Mouse (Mus musculus): ENCODE results near the gene Rnft2. TPM values are rescaled to one million over a fixed set of nuclear protein-coding genes. Genes with fewer than 3 reads are reported as not detected.
A peak's percentile ranks its signal among the peaks of the same experiment; 100 is the strongest.

Rnft2 gene
- 9.6 and 11.3 TPM in 2 replicates for polyA plus RNA-seq (2016; fragmentation: Nextera tagmentation; extraction: Ambion mirVana)

- Histone ChIP-seq H3K27me3 (replicated peaks) (no peaks in the 10 kb centered on the region), H3K4me3 (peak within 1 kb of the TSS; percentile 64), H3K4me2 (replicated peaks) (peak within 1 kb of the TSS; percentile 90), H3K9me3 (no peaks in the 10 kb centered on the region), H3K9ac (peak within 1 kb of the TSS; percentile 77), H3K27ac (peak within 1 kb of the TSS; percentile 42), H3K4me1 (peaks cover 20% of the 10 kb centered on the region), H3K36me3 (peaks cover 33% of the 10 kb centered on the region)
- peak; percentile 99 for ATAC-seq (ENCODE audit: low FRiP score, low read depth)
- under 1% methylated on average over 68 of the region's 68 CpGs for WGBS
Measured at GRCm38 (mm10) chr5:118244606-118245443, at the start of gene Rnft2, which contains the start of gene 2410131K14Rik. Rnft2 (minus strand) TSS chr5:118245116. 2410131K14Rik (plus strand) TSS chr5:118245227.

GRCm38 (mm10) chr5:118294086-118294864, 49.4 kb upstream of the Rnft2 start:
- Histone ChIP-seq H3K9ac (no peak overlapping the region), H3K9me3 (no peaks in the 10 kb centered on the region), H3K4me3 (no peak overlapping the region), H3K4me2 (replicated peaks) (peak overlapping the region; percentile 44), H3K27ac (no peak overlapping the region; the same call in 1 of the 2 replicates), H3K4me1 (peaks cover 43% of the 10 kb centered on the region), H3K27me3 (replicated peaks) (no peaks in the 10 kb centered on the region), H3K36me3 (no peaks in the 10 kb centered on the region)
- ATAC-seq (ENCODE audit: low FRiP score, low read depth) = peak; percentile 78
- WGBS = 28% methylated on average over 23 of the region's 23 CpGs

GRCm38 (mm10) chr5:118292476-118292875, 47.6 kb upstream of the Rnft2 start:
- no peaks in the 10 kb centered on the region for H3K36me3 ChIP-seq

GRCm38 (mm10) chr5:118291453-118291852, 46.5 kb upstream of the Rnft2 start:
- Histone ChIP-seq H3K27ac (no peak overlapping the region), H3K4me3 (no peak overlapping the region), H3K4me2 (replicated peaks) (no peak overlapping the region), H3K36me3 (no peaks in the 10 kb centered on the region), H3K9ac (no peak overlapping the region), H3K9me3 (no peaks in the 10 kb centered on the region), H3K4me1 (peaks cover 25% of the 10 kb centered on the region), H3K27me3 (replicated peaks) (no peaks in the 10 kb centered on the region)
- no peak for ATAC-seq (ENCODE audit: low FRiP score, low read depth)
- 94% methylated on average over 4 of the region's 4 CpGs for WGBS

More at GRCm38 (mm10) chr5:118292476-118292875, 47.6 kb upstream of the Rnft2 start:
- no peak for ATAC-seq (ENCODE audit: low FRiP score, low read depth)
- 66% methylated on average over 4 of the region's 4 CpGs for WGBS
- no peaks in the 10 kb centered on the region for H3K27me3 ChIP-seq (replicated peaks)
- H3K9ac ChIP-seq = no peak overlapping the region
- peaks cover 34% of the 10 kb centered on the region for H3K4me1 ChIP-seq
- H3K9me3 ChIP-seq = no peaks in the 10 kb centered on the region
- no peak overlapping the region for H3K27ac ChIP-seq
- no peak overlapping the region for H3K4me3 ChIP-seq
- H3K4me2 ChIP-seq (replicated peaks) = no peak overlapping the region

- Histone ChIP-seq H3K4me1 (peaks cover 33% of the 10 kb centered on the region), H3K36me3 (no peaks in the 10 kb centered on the region), H3K27ac (no peak overlapping the region), H3K27me3 (replicated peaks) (no peaks in the 10 kb centered on the region; the same call in 1 of the 2 replicates), H3K9ac (no peak overlapping the region), H3K4me2 (replicated peaks) (no peak overlapping the region), H3K9me3 (no peaks in the 10 kb centered on the region), H3K4me3 (no peak overlapping the region)
- 91% methylated on average over 18 of the region's 18 CpGs for WGBS
- no peak for ATAC-seq (ENCODE audit: low FRiP score, low read depth)
Measured at GRCm38 (mm10) chr5:118277741-118278495, 33.0 kb upstream of the Rnft2 start.

GRCm38 (mm10) chr5:118276711-118277110, 31.8 kb upstream of the Rnft2 start:
- no peak overlapping the region for H3K4me3 ChIP-seq
- 22% methylated on average over 8 of the region's 8 CpGs for WGBS
- no peaks in the 10 kb centered on the region for H3K9me3 ChIP-seq
- H3K36me3 ChIP-seq = no peaks in the 10 kb centered on the region
- ATAC-seq (ENCODE audit: low FRiP score, low read depth) = no peak
- H3K27ac ChIP-seq = no peak overlapping the region
- H3K4me1 ChIP-seq = peaks cover 34% of the 10 kb centered on the region
- peaks cover 6% of the 10 kb centered on the region; the same call in 1 of the 2 replicates for H3K27me3 ChIP-seq (replicated peaks)
- H3K9ac ChIP-seq = no peak overlapping the region
- 0 out of 2 replicates have a peak overlapping the region, but pooled peaks have one; percentile 14 for H3K4me2 ChIP-seq (replicated peaks)

DNA sequence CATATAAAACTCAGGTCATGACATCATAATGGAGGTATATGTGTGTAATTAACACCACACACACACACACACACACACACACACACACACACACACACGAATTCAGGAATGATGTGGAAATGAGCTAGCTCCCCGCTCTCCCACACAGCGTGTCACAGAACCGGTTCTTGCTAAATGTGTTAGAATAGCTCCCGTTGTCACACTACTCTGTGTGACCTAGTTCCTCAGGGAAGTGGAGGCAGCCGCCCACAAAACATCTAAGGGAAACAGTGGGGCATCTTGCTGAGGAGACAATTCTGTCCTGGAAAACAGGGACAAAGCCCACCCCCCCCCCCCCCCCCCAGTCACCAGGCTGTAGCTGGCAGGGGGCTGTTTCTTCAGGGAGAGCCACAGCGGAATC, 31.4 kb upstream of the Rnft2 start:
- H3K27ac ChIP-seq = no peak overlapping the region
- no peak for ATAC-seq (ENCODE audit: low FRiP score, low read depth)
- 41% methylated on average over 7 of the region's 7 CpGs for WGBS
- H3K4me3 ChIP-seq = no peak overlapping the region
- H3K4me1 ChIP-seq = peaks cover 34% of the 10 kb centered on the region
- no peak overlapping the region for H3K9ac ChIP-seq
- H3K9me3 ChIP-seq = no peaks in the 10 kb centered on the region
- H3K4me2 ChIP-seq (replicated peaks) = no peak overlapping the region
- H3K27me3 ChIP-seq (replicated peaks) = peaks cover 6% of the 10 kb centered on the region; the same call in 1 of the 2 replicates
- H3K36me3 ChIP-seq = no peaks in the 10 kb centered on the region

GRCm38 (mm10) chr5:118274546-118274945, 29.6 kb upstream of the Rnft2 start:
- H3K9me3 ChIP-seq = no peaks in the 10 kb centered on the region
- H3K4me2 ChIP-seq (replicated peaks) = peak overlapping the region; percentile 24
- no peak overlapping the region for H3K4me3 ChIP-seq
- H3K9ac ChIP-seq = no peak overlapping the region
- peak; percentile 77 for ATAC-seq (ENCODE audit: low FRiP score, low read depth)
- peaks cover 34% of the 10 kb centered on the region for H3K4me1 ChIP-seq
- H3K27me3 ChIP-seq (replicated peaks) = peaks cover 9% of the 10 kb centered on the region; the same call in 1 of the 2 replicates
- H3K27ac ChIP-seq = peak overlapping the region; percentile 29
- WGBS = 14% methylated on average over 9 of the region's 9 CpGs
- H3K36me3 ChIP-seq = no peaks in the 10 kb centered on the region

DNA sequence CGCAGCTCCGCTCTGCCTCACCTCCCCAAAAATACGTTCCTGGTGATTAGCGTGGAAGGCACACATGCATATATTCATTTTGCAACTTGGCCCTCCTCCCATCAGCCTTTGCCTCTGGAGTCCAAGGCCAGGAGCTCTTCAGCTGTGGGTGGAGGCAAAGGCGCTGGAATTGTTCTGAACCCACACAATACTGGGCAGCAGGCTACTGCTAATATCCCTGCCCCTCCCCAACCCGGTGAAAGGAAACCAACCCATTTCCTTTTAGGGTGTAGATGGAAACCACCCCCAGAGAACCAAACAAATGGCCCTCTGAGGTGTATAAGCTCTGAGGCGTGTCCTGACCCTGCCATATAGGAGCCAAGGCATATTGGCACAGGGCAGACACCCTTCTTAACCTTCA, 28.5 kb upstream of the Rnft2 start:
- peaks cover 37% of the 10 kb centered on the region for H3K4me1 ChIP-seq
- no peak overlapping the region for H3K4me3 ChIP-seq
- no peaks in the 10 kb centered on the region for H3K36me3 ChIP-seq
- no peak for ATAC-seq (ENCODE audit: low FRiP score, low read depth)
- H3K9ac ChIP-seq = no peak overlapping the region
- no peaks in the 10 kb centered on the region for H3K9me3 ChIP-seq
- H3K4me2 ChIP-seq (replicated peaks) = no peak overlapping the region
- WGBS = 67% methylated on average over 7 of the region's 7 CpGs
- peaks cover 9% of the 10 kb centered on the region; the same call in 1 of the 2 replicates for H3K27me3 ChIP-seq (replicated peaks)
- no peak overlapping the region for H3K27ac ChIP-seq

GRCm38 (mm10) chr5:118271449-118272110, 26.7 kb upstream of the Rnft2 start:
- Histone ChIP-seq H3K36me3 (no peaks in the 10 kb centered on the region), H3K27me3 (replicated peaks) (peaks cover 9% of the 10 kb centered on the region; the same call in 1 of the 2 replicates), H3K9me3 (no peaks in the 10 kb centered on the region), H3K9ac (no peak overlapping the region), H3K4me1 (peaks cover 33% of the 10 kb centered on the region), H3K4me3 (no peak overlapping the region), H3K27ac (no peak overlapping the region), H3K4me2 (replicated peaks) (no peak overlapping the region)
- 73% methylated on average over 10 of the region's 10 CpGs for WGBS
- no peak for ATAC-seq (ENCODE audit: low FRiP score, low read depth)

- 1% methylated on average over 13 of the region's 13 CpGs for WGBS
- no peak overlapping the region for H3K4me3 ChIP-seq
- H3K9me3 ChIP-seq = no peaks in the 10 kb centered on the region
- H3K4me2 ChIP-seq (replicated peaks) = peak overlapping the region; percentile 42
- H3K36me3 ChIP-seq = no peaks in the 10 kb centered on the region
- H3K27ac ChIP-seq = no peak overlapping the region
- peak; percentile 86 for ATAC-seq (ENCODE audit: low FRiP score, low read depth)
- H3K27me3 ChIP-seq (replicated peaks) = peaks cover 9% of the 10 kb centered on the region; the same call in 1 of the 2 replicates
- H3K9ac ChIP-seq = no peak overlapping the region
- peaks cover 9% of the 10 kb centered on the region for H3K4me1 ChIP-seq
Measured at GRCm38 (mm10) chr5:118268987-118269386, 24.1 kb upstream of the Rnft2 start.
